Mouse (Mus musculus): ENCODE data around the gene Mmp15. TPM values are rescaled to one million over a fixed set of nuclear protein-coding genes. Genes with fewer than 3 reads are reported as not detected.
A peak's percentile ranks its signal among the peaks of the same experiment; 100 is the strongest.

The Mmp15 gene
- polyA plus RNA-seq, 1 experiment from 2014 or later, result 21.1 TPM

DNA sequence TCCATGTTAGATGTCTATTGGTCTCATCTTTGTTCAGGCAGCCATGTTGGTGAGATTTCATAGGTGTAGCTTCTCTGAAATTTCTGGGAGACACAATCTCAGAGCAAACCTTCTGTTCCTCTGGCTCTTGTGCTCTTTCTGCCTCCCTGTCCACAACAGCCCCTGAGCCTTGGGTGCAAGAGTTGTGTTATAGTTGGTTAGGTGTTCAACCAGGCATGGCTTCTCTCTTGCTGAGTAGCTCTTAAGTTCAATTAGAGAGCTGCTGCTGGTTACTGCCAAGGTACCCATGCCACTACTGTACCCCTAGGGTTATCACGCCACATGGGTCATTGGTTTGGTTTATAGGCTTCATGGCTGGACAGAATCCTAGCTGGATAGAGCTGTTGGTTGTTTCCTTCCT, 36.7 kb upstream of the Mmp15 start:
- Histone ChIP-seq H3K4me1 (ENCODE audit: control insufficient read depth, insufficient read depth, low read length) (no peaks in the 10 kb centered on the region; the same call in 1 of the 2 replicates), H3K27ac (ENCODE audit: low read depth, low read length) (no peak overlapping the region), H3K4me2 (ENCODE audit: low read depth) (no peak overlapping the region), H3K9me3 (ENCODE audit: control insufficient read depth, low read length) (no peaks in the 10 kb centered on the region), H3K9ac (ENCODE audit: low read length) (no peak overlapping the region), H3K27me3 (ENCODE audit: control insufficient read depth, insufficient read depth, low read length) (0 out of 2 replicates have a peak, but pooled peaks cover 3% of the 10 kb centered on the region), H3K36me3 (ENCODE audit: control insufficient read depth, insufficient read depth, low read length) (no peaks in the 10 kb centered on the region), H3K4me3 (ENCODE audit: low read depth, low read length) (no peak overlapping the region)
- ATAC-seq (ENCODE audit: insufficient read depth, low FRiP score, low TSS enrichment) (no peak), DNase-seq (ENCODE audit: low spot score) (no peak)
- WGBS, result 91% methylated on average over 1 of the region's 1 CpGs

DNA sequence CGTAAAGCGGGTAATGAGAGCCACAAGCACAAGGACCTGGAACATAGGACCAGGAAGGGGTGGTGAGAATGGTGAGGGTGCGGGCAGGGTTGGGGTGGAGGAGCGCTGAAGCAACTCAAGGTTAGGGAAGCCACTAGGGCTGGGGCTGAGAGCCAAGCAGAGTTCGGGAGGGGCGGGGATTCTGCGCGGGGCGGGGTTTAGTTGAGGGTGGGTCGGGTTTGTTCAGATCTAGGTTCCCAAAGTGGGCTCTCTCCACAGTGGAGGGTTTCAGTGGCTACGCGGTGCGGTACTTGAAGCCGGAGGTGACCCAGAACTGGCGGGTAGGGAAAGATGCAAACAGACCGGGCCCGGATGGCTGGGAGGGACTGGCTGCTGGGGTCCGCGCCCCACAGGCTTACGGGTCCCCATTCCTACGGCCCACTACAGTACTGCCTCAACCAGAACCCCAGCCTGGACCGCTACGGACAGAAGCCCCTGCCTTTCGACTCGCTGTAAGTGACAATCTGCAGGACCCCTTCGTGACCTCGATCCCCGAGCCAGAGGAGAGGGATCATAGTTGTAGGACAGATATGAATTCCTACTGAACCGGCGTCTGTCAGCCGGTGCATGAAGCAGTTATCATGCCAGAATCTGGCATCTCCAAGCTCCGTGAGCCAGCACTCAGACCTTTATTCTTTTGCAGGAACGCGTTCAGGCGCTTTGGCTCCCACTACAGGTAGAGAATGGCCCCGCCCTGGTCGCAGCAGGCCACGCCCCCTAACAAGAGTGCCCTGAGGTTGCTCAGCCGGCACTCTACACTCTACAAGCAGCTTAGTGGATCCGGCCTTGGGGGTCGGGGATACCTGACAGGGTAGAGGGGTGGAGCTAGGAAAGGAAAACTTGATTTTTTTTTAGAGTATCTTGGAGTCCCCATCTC, 31.6 kb upstream of the Mmp15 start:
- peak; percentile 62 for DNase-seq (ENCODE audit: low spot score)
- WGBS, result 2% methylated on average over 40 of the region's 41 CpGs
- Histone ChIP-seq H3K9me3 (ENCODE audit: control insufficient read depth, low read length) (no peaks in the 10 kb centered on the region), H3K36me3 (ENCODE audit: control insufficient read depth, insufficient read depth, low read length) (peaks cover 11% of the 10 kb centered on the region), H3K27me3 (ENCODE audit: control insufficient read depth, insufficient read depth, low read length) (peaks cover 7% of the 10 kb centered on the region; the same call in 1 of the 2 replicates), H3K4me2 (ENCODE audit: low read depth) (peak overlapping the region; percentile 72), H3K9ac (ENCODE audit: low read length) (peak overlapping the region; percentile 27; the same call in 1 of the 2 replicates), H3K4me1 (ENCODE audit: control insufficient read depth, insufficient read depth, low read length) (peaks cover 3% of the 10 kb centered on the region; the same call in 1 of the 2 replicates), H3K27ac (ENCODE audit: low read depth, low read length) (no peak overlapping the region), H3K4me3 (ENCODE audit: low read depth, low read length) (peak overlapping the region; percentile 28)
- peak; percentile 73 for ATAC-seq (ENCODE audit: insufficient read depth, low FRiP score, low TSS enrichment)

DNA sequence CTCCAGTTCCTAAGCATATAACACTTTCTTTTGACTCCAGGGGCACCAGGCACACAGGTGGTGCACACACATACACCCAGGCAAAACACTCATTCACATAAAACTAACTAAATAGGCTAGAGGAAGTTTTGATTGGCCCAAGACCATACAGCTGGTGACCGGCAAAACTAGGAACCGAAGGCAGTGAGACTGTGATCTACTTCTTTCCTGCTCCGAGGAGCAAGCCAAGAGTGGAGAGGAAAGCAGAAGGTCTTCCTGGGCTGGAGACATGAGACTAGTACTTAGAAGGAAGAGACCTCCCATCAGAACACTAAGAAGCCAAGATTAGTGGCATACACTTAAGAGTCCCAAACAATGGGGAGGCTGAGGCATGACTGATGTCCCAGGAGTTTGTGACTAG, 28.9 kb upstream of the Mmp15 start:
- DNase-seq (ENCODE audit: low spot score) (no peak), ATAC-seq (ENCODE audit: insufficient read depth, low FRiP score, low TSS enrichment) (no peak)
- Histone ChIP-seq H3K36me3 (ENCODE audit: control insufficient read depth, insufficient read depth, low read length) (peaks cover 31% of the 10 kb centered on the region), H3K4me2 (ENCODE audit: low read depth) (no peak overlapping the region), H3K9ac (ENCODE audit: low read length) (no peak overlapping the region), H3K27ac (ENCODE audit: low read depth, low read length) (no peak overlapping the region), H3K27me3 (ENCODE audit: control insufficient read depth, insufficient read depth, low read length) (peaks cover 7% of the 10 kb centered on the region; the same call in 1 of the 2 replicates), H3K4me1 (ENCODE audit: control insufficient read depth, insufficient read depth, low read length) (peaks cover 3% of the 10 kb centered on the region; the same call in 1 of the 2 replicates), H3K4me3 (ENCODE audit: low read depth, low read length) (no peak overlapping the region), H3K9me3 (ENCODE audit: control insufficient read depth, low read length) (no peaks in the 10 kb centered on the region)
- 89% methylated on average over 3 of the region's 3 CpGs for WGBS

DNA sequence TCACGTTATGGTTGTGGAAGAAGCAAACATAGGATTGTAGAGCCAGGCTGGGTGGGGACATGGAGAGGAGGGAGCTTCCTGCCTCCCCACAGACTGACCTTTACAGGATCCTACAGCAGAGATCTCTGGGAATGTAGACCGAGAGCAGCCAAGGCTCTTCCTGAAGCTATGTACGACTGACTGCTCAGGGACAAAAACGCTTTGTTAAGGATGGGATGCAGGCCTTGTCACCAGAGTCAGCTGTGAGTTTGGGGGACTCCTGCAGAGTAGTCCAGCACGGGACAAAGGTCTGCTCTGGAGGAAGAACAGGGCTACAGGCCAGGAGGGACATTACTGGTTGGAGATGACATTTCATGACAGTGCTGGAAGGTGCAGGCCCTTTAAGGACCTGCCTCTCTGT, 27.4 kb upstream of the Mmp15 start:
- Histone ChIP-seq H3K27ac (ENCODE audit: low read depth, low read length) (no peak overlapping the region), H3K27me3 (ENCODE audit: control insufficient read depth, insufficient read depth, low read length) (peaks cover 6% of the 10 kb centered on the region; the same call in 1 of the 2 replicates), H3K9ac (ENCODE audit: low read length) (no peak overlapping the region), H3K9me3 (ENCODE audit: control insufficient read depth, low read length) (no peaks in the 10 kb centered on the region), H3K36me3 (ENCODE audit: control insufficient read depth, insufficient read depth, low read length) (peaks cover 41% of the 10 kb centered on the region), H3K4me3 (ENCODE audit: low read depth, low read length) (no peak overlapping the region), H3K4me1 (ENCODE audit: control insufficient read depth, insufficient read depth, low read length) (peaks cover 3% of the 10 kb centered on the region; the same call in 1 of the 2 replicates), H3K4me2 (ENCODE audit: low read depth) (no peak overlapping the region)
- 71% methylated on average over 5 of the region's 5 CpGs for WGBS
- ATAC-seq (ENCODE audit: insufficient read depth, low FRiP score, low TSS enrichment) (no peak), DNase-seq (ENCODE audit: low spot score) (no peak)

DNA sequence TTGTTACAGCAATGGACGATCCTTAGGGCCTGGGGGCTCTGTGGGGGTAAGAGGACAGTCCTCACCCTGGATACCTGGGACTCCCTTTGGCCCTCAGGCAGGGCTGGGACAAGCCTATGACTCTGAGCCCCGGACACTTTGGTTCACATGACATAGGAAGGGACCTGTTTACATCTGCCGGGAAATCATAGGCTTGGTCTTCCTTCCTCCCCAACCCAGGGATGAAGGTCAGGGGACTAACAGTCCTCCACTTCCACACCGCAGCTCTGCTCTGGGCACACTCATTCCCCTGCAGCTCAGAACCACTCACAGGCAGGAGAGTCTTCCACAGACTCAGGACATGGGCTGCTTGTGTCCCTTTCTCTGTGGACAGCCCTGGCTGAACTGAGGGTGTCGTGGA, 25.2 kb upstream of the Mmp15 start:
- 87% methylated on average over 5 of the region's 5 CpGs for WGBS
- no peak overlapping the region for H3K9ac ChIP-seq (ENCODE audit: low read length)
- peaks cover 9% of the 10 kb centered on the region for H3K4me1 ChIP-seq (ENCODE audit: control insufficient read depth, insufficient read depth, low read length)
- no peak for DNase-seq (ENCODE audit: low spot score)
- H3K4me2 ChIP-seq (ENCODE audit: low read depth), result no peak overlapping the region
- no peaks in the 10 kb centered on the region for H3K9me3 ChIP-seq (ENCODE audit: control insufficient read depth, low read length)
- H3K36me3 ChIP-seq (ENCODE audit: control insufficient read depth, insufficient read depth, low read length), result peaks cover 41% of the 10 kb centered on the region
- H3K27me3 ChIP-seq (ENCODE audit: control insufficient read depth, insufficient read depth, low read length), result no peaks in the 10 kb centered on the region
- ATAC-seq (ENCODE audit: insufficient read depth, low FRiP score, low TSS enrichment), result no peak
- H3K27ac ChIP-seq (ENCODE audit: low read depth, low read length), result no peak overlapping the region
- no peak overlapping the region for H3K4me3 ChIP-seq (ENCODE audit: low read depth, low read length)

DNA sequence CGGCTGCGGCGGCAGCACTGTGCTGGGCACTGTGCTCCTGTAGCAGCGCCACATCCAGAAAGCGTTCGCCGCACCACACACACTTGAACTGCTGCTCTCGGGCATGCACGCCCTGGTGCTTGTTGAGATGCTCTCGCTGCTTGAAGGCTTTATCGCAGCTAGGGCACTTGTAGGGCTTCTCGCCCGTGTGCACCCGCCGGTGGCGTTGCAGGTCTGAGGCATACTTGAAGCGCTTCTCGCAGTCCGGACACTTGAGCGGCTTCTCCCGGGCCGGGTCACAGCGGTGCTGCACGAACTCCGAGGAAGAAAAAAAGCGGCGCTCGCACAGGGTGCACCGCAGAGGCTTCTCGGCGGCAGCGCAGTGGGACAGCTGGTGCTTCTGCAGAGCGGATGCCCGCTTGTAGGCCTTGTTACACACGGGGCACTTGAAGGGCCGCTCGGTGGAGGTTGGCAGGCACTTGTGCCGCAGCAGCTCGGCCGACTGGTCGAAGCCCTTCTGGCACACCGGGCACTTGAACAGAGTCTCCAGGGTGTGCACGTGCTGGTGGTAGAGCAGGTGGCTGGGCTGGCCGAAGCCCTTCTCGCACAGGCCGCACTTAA, 24.1 kb upstream of the Mmp15 start:
- no peak for DNase-seq (ENCODE audit: low spot score)
- ATAC-seq (ENCODE audit: insufficient read depth, low FRiP score, low TSS enrichment), result no peak
- Histone ChIP-seq H3K27me3 (ENCODE audit: control insufficient read depth, insufficient read depth, low read length) (no peaks in the 10 kb centered on the region), H3K9ac (ENCODE audit: low read length) (no peak overlapping the region), H3K9me3 (ENCODE audit: control insufficient read depth, low read length) (no peaks in the 10 kb centered on the region), H3K36me3 (ENCODE audit: control insufficient read depth, insufficient read depth, low read length) (peaks cover 41% of the 10 kb centered on the region), H3K4me3 (ENCODE audit: low read depth, low read length) (no peak overlapping the region), H3K4me1 (ENCODE audit: control insufficient read depth, insufficient read depth, low read length) (peaks cover 9% of the 10 kb centered on the region), H3K4me2 (ENCODE audit: low read depth) (no peak overlapping the region), H3K27ac (ENCODE audit: low read depth, low read length) (no peak overlapping the region)
- 86% methylated on average over 46 of the region's 46 CpGs for WGBS

DNA sequence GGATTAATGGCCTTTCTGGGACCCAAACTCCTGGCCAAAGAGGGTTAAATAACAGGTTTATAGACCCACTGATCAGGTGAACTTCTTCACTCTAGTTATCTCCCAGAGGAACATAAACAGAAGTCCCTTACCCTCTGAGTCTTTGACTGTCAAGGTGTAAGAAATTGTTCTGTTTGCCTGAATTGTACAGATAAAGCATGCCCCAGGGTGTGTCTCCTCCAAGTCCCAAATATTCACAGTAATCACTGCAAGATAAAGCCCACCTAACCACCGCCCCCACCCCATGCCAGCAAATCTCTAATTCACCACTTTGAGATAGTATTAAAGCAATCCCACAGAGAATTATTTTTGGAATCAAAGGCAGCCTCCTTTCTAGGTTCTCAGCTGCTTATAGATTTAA, 21.7 kb upstream of the Mmp15 start:
- WGBS, result 84% methylated on average over 1 of the region's 1 CpGs
- ATAC-seq (ENCODE audit: insufficient read depth, low FRiP score, low TSS enrichment), result no peak

DNA sequence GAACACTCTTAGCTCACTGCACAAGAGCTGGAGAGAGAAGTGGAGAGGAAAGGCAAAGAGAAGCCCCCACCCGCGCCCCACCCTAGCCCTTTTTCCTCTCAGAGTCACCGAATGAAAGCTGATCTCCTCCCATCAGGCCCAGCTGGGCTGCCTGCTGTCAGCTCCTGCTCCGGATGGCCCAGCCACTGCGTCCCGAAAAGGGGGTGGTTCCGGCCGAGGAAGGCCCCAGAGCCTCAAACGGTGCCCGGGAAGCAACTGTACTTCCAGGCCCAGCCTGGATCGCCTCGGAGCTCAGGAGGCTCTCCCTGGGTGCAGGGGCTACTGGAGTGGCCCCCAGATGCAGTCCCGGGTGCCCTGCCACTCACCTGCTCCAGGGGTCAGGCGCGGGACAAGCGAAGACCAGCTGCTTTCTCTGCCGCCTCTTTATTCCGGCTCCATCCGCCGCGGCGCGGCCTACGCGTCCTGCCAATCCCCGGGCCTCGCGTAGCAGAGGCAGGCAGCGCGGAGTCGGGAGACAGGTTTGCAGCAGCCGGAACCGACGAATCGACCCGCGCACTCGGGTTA, 20.8 kb upstream of the Mmp15 start:
- H3K9me3 ChIP-seq (ENCODE audit: control insufficient read depth, low read length), result no peaks in the 10 kb centered on the region
- H3K27ac ChIP-seq (ENCODE audit: low read depth, low read length), result peak overlapping the region; percentile 92
- peak; percentile 77 for DNase-seq (ENCODE audit: low spot score)
- no peaks in the 10 kb centered on the region for H3K27me3 ChIP-seq (ENCODE audit: control insufficient read depth, insufficient read depth, low read length)
- peak overlapping the region; percentile 90 for H3K4me3 ChIP-seq (ENCODE audit: low read depth, low read length)
- under 1% methylated on average over 38 of the region's 38 CpGs for WGBS
- ATAC-seq (ENCODE audit: insufficient read depth, low FRiP score, low TSS enrichment), result peak; percentile 56
- peaks cover 9% of the 10 kb centered on the region for H3K4me1 ChIP-seq (ENCODE audit: control insufficient read depth, insufficient read depth, low read length)
- peak overlapping the region; percentile 97 for H3K9ac ChIP-seq (ENCODE audit: low read length)
- H3K4me2 ChIP-seq (ENCODE audit: low read depth), result peak overlapping the region; percentile 73
- H3K36me3 ChIP-seq (ENCODE audit: control insufficient read depth, insufficient read depth, low read length), result peaks cover 26% of the 10 kb centered on the region

More for the DNA sequence above, 21.7 kb upstream of the Mmp15 start:
- DNase-seq (ENCODE audit: low spot score), result no peak
- Histone ChIP-seq H3K4me1 (ENCODE audit: control insufficient read depth, insufficient read depth, low read length) (peaks cover 9% of the 10 kb centered on the region), H3K27me3 (ENCODE audit: control insufficient read depth, insufficient read depth, low read length) (no peaks in the 10 kb centered on the region), H3K36me3 (ENCODE audit: control insufficient read depth, insufficient read depth, low read length) (peaks cover 31% of the 10 kb centered on the region), H3K9ac (ENCODE audit: low read length) (peak overlapping the region; percentile 0; the same call in 1 of the 2 replicates), H3K27ac (ENCODE audit: low read depth, low read length) (no peak overlapping the region), H3K4me2 (ENCODE audit: low read depth) (peak overlapping the region; percentile 73), H3K9me3 (ENCODE audit: control insufficient read depth, low read length) (no peaks in the 10 kb centered on the region), H3K4me3 (ENCODE audit: low read depth, low read length) (peak overlapping the region; percentile 90)

Measured in neural tube, embryonic 11.5 days (tissue).